Mouse (Mus musculus) CD4-positive helper T cell, adult 2 months (primary cell): ENCODE data around the gene Fam243.

Experiments
- DNase-seq: peaks from one replicate; pipeline ENCODE4 v3.0.0-alpha.2; 2012; ENCODE audit warnings: low read depth, missing footprints, low spot score

The Fam243 gene

GRCm38 (mm10) chr16:92321341-92321740, at the start of gene Fam243:
TSS of gene Fam243 (minus strand) at chr16:92321441.
- DNase-seq, result no peak

DNA sequence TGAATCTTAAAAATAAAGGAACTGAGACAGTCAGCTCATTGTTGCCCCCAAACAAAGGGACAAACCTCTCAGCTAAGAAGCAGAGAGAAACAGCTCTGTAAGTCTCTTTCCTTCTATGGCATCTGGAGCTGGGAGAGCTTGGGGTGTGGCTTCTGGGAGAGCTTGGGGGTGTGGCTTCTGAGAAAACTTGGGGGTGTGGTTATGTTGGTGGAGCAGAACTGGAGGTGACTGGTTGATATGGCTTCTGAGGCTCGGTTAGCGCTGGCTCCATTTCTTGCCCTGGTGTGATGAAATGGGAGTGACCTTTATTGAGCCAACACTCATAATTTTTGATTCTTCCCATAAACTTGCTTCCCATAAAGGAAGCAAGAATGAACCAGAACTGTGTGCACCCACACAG, 48.0 kb upstream of the Fam243 start:
- no peak for DNase-seq

- DNase-seq, result no peak
Measured at GRCm38 (mm10) chr16:92365477-92365876, 44.2 kb upstream of the Fam243 start.

- DNase-seq, result no peak
Measured at GRCm38 (mm10) chr16:92360711-92361110, 39.5 kb upstream of the Fam243 start.

DNA sequence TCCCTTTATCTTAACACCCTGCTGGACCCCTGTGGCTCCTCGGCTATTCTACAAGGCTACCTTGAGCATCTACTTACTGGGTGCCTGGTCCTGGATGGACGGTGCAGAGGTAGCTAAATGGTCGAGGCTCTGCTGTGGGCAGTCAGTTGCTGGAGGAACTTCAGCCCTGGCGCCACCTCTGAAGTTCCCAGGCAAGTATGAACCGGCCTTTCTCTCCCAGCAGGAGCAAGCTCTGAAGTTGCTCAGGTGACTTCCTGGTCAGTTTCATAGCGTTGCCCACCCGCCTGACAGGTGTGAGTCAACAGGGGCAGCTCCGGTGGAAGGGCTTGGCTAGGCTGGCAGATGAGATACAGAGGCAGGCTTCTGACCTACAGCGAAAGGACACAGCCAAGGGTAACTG, 38.0 kb upstream of the Fam243 start, which contains the start of gene Kcne1:
Kcne1 (minus strand) TSS at position 240 of the 400 bp plus-strand sequence.
- no peak for DNase-seq

GRCm38 (mm10) chr16:92358734-92359133, 37.5 kb upstream of the Fam243 start:
- no peak for DNase-seq

DNA sequence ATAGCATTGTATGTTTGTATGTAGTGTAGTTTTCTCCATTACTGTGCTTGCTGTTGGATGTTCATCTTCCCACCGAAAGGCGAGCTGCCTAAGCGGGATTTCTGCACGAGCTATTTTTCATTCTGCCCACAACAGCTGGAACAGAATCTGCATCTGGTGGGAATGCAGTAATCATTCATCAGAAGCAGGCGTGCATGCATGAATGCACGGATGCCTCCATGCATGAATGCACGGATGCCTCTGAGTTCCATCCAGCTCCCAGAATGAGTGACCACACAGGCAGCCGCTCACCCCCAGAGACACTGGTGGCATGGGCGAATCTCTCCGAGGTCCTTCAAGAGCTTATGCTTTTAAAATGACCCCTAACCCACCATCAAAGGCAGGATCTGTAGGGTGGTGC, 36.3 kb upstream of the Fam243 start:
- no peak for DNase-seq

GRCm38 (mm10) chr16:92357023-92357422, 35.8 kb upstream of the Fam243 start:
- DNase-seq, result no peak

GRCm38 (mm10) chr16:92355982-92356381, 34.7 kb upstream of the Fam243 start:
- no peak for DNase-seq

DNA sequence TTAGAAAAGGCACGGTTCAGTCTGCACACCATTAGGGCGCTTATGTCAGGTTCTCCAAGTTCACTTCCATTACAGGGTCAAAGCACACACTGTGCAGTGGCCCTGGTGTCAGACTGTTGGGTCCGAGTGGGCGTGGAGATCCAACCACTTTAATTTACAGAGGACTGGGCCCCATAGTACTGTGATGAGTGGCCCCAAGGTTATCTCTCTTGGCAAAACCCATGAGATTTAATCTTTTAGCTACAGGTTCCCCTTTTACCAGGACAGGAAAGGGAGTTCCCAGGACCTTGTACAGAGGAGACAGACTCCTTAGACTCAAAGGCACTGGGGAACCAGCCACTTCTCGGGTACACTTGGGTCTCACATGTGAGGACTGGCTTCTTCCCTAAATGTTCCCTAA, 34.1 kb upstream of the Fam243 start:
- no peak for DNase-seq

- no peak for DNase-seq
Measured at GRCm38 (mm10) chr16:92353897-92354296, 32.7 kb upstream of the Fam243 start.

GRCm38 (mm10) chr16:92353295-92353694, 32.1 kb upstream of the Fam243 start:
- DNase-seq, result no peak

DNA sequence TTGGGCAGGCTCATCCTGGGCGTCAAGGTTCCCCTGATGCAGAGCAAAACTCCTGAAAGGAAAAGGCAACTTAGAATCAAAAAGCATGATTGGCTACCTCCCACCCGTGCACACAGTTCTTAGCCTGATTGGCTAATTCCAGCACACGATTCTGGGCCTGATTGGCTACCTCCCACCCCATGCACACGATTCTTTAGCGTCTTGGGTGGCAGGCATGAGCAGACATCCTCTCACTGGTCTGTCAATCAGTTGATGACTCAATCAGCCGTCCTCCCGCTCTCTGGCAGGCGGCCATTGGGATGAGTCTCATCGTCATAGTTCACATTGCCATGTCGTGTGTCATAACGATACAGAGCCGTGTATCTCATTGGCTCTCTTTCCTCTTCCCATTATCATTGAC, 27.7 kb upstream of the Fam243 start:
- DNase-seq, result no peak

DNA sequence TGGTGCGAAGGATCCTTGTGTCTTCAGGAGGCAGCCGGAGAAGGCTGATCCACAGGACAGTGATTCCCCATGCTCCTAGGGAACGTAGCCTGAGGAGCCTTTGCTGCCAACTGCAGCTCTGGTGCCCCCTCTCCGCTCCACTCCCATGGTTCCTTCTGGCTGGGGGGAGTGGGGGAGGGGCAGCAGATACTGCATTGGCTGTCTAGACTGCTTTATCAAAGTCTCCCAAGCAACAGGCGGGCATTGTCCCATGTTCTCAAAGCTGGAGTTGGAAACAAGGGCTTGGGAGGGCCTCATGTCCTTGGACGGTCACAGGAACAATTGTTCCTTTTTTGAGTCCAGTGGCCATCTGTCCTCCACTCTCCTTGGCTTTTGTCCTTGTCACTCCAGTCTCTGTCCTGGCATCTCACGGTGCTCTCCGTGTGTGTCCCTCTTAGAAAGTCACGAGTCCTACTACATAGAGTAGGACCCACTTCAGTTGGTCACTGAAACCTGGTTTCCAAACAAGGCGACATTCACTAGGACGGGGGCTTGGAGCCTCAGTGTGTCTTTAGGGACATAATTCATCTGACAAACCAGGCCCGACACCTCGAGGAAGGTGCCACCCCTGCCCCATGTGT, 25.2 kb upstream of the Fam243 start:
- no peak for DNase-seq

DNA sequence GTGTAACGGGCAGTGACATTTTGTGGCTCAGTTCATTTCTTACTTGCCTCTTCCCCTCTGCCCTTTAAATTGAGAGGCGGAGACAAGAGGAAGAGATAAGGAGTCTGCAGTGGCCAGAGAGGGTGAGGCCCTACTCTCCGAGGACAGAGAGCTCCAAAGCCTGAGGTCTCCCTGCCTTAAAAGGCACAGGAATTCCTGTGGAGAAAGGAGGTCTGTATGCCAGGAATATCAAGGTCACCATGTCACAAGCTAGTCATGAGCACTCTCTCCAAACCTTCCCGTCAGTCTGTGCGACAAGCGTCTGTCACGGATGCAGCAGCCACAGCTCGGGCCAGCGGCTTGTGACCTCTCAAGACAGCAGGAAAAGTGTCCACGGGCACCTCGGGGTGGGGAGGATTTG, 23.9 kb upstream of the Fam243 start:
- no peak for DNase-seq

DNA sequence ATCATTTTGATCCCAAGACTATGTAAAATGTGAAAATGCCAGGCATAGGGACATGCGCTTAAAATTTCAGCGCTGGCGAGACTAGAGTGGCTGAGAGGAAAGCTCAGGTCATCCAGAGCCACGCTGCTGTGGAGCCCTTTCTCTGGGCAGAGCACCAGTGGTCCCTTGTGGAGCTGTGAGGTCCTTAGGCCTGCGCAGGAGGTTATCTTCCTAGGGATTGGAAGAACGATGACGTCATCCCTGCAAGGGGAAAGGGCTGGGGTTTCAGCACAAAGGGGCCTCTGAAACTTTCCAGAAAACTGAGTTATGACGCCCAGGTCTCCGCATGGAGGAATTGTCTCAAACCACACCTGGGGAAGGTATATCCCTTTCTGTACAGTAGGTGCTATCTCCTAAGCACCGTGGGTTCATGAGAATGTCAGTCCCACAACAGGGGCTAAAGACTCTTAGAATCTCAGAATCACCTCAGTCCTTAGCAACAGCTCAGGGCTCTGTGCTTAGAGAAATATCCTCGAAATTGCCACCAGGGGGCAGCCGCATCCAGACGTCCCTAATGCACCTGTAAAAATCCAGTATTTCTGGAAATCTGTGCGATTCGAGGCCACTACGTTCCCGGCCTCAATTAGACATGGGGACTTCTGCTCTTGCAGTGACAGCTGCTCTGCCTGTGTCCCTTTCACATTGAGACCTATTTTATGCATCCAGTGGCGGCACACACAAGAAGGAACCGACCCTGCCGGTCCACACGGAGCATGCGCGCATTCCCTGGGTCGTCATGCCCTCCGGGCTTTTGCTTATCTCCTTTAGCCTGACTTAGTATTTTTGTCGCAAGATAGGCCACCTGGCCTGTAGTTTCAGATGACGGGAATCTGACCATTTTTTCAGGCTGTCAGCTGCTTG, 19.6 kb upstream of the Fam243 start:
- peak; percentile 52 for DNase-seq

GRCm38 (mm10) chr16:92336280-92336679, 15.0 kb upstream of the Fam243 start:
- DNase-seq, result peak; percentile 44

DNA sequence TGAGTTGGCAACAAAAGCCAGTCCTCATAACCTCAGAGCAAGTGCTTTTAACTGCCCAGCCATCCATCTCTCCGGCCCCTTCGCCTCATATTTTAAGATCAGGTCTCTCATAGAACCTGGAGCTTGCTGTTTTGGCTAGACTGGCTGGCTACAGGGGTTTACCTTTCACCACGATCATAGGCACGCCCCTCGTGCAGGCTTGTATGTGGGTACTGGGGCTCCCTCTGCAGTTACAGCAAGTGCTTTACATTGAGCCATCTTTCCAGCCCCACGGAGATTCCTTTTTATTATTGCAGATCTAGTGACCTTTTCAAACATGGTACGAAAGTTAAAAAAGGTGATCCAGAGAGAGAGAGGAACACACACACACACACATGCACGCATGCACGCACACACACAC, 13.4 kb upstream of the Fam243 start:
- no peak for DNase-seq

- no peak for DNase-seq
Measured at GRCm38 (mm10) chr16:92330966-92331365, 9.7 kb upstream of the Fam243 start.

DNA sequence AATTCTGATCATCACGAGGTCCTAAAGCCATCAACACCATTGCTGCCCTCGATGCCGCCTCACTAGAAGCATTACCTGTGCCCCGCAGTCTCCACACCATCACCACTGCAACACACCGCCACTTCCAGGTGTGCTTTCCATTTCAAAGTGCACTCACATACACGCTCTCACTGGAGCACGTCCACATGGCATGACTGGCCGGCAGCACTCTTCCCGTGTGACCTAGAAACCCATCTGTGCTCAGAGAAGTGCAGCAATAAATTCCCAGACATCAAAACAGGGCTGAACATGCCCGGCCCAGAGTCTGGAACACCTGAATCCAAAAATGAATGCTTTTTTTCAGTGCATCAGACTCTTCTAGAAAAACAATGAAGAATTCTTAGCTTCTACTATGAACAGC, 6.7 kb upstream of the Fam243 start:
- DNase-seq, result no peak

- no peak for DNase-seq
Measured at GRCm38 (mm10) chr16:92325062-92325406, 3.8 kb upstream of the Fam243 start.

DNA sequence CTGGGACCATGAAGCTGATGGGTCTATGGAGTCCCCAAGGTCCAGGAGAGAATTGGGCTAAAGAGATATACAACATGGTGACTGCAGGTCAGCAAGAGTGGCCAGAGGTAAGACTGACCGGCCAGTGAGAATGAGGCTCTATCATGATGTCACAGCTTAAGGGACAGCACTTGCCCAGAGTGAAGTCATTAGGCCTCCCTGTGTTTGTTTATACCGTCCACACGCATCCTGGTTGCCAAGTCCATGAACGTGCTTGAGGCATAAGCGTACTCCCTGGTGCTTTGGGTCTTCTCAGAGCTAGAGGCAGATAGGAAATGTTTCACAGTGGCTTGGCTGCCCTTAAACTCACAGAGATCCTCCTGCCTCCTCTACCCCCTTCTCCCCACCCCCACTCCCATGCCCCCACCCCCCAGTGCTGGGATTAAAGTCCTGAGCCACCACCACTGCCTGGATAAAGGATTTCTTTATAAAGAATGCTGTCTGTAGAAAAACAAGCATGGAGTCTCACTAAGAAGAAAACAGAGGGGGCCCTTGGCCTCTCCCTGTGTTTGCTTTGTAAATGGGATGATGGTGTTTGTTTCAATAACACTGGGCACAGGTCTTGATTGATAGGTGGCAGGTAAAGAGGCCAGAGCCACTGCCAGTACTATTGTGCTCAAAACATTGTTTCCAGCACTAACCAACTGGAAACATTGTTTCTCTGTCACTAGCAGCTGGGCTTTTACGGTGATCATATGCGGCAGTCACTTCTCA, 3.2 kb upstream of the Fam243 start:
- no peak for DNase-seq
